Mouse (Mus musculus): ENCODE data around the gene Hsd17b3. TPM values are rescaled to one million over a fixed set of nuclear protein-coding genes. Genes with fewer than 3 reads are reported as not detected.
A peak's percentile ranks its signal among the peaks of the same experiment; 100 is the strongest.

Hsd17b3 gene
- total RNA-seq (2017) = not detected in 3 replicates

GRCm38 (mm10) chr13:64089130-64089529 lies at the start of gene Hsd17b3:
Gene Hsd17b3 (minus strand): TSS chr13:64089230.
- ATAC-seq (replicated peaks; ENCODE audit: insufficient number of reproducible peaks, low FRiP score, low TSS enrichment, poor library complexity, severe bottlenecking) = no peak

- ATAC-seq (replicated peaks; ENCODE audit: insufficient number of reproducible peaks, low FRiP score, low TSS enrichment, poor library complexity, severe bottlenecking) = 0 out of 2 replicates have a peak, but pooled peaks have one; percentile 28
Observed at GRCm38 (mm10) chr13:64129616-64130375, 40.8 kb upstream of the Hsd17b3 start.

GRCm38 (mm10) chr13:64128858-64129615 lies 40.0 kb upstream of the Hsd17b3 start, which contains the start of gene Slc35d2:
Gene Slc35d2 (minus strand): TSS chr13:64129368.
- peak; percentile 34 for ATAC-seq (replicated peaks; ENCODE audit: insufficient number of reproducible peaks, low FRiP score, low TSS enrichment, poor library complexity, severe bottlenecking)

GRCm38 (mm10) chr13:64126316-64126715 lies 37.3 kb upstream of the Hsd17b3 start:
- ATAC-seq (replicated peaks; ENCODE audit: insufficient number of reproducible peaks, low FRiP score, low TSS enrichment, poor library complexity, severe bottlenecking) = no peak

GRCm38 (mm10) chr13:64124886-64125285 lies 35.9 kb upstream of the Hsd17b3 start:
- ATAC-seq (replicated peaks; ENCODE audit: insufficient number of reproducible peaks, low FRiP score, low TSS enrichment, poor library complexity, severe bottlenecking) = no peak

GRCm38 (mm10) chr13:64123491-64124188 lies 34.6 kb upstream of the Hsd17b3 start:
- ATAC-seq (replicated peaks; ENCODE audit: insufficient number of reproducible peaks, low FRiP score, low TSS enrichment, poor library complexity, severe bottlenecking) = no peak

- no peak for ATAC-seq (replicated peaks; ENCODE audit: insufficient number of reproducible peaks, low FRiP score, low TSS enrichment, poor library complexity, severe bottlenecking)
Observed at GRCm38 (mm10) chr13:64120760-64121159, 31.7 kb upstream of the Hsd17b3 start.

- no peak for ATAC-seq (replicated peaks; ENCODE audit: insufficient number of reproducible peaks, low FRiP score, low TSS enrichment, poor library complexity, severe bottlenecking)
Observed at GRCm38 (mm10) chr13:64117442-64117841, 28.4 kb upstream of the Hsd17b3 start.

- no peak for ATAC-seq (replicated peaks; ENCODE audit: insufficient number of reproducible peaks, low FRiP score, low TSS enrichment, poor library complexity, severe bottlenecking)
Observed at GRCm38 (mm10) chr13:64110421-64110820, 21.4 kb upstream of the Hsd17b3 start.

- no peak for ATAC-seq (replicated peaks; ENCODE audit: insufficient number of reproducible peaks, low FRiP score, low TSS enrichment, poor library complexity, severe bottlenecking)
Observed at GRCm38 (mm10) chr13:64108381-64108850, 19.4 kb upstream of the Hsd17b3 start.

GRCm38 (mm10) chr13:64107535-64107934 lies 18.5 kb upstream of the Hsd17b3 start:
- no peak for ATAC-seq (replicated peaks; ENCODE audit: insufficient number of reproducible peaks, low FRiP score, low TSS enrichment, poor library complexity, severe bottlenecking)

GRCm38 (mm10) chr13:64107105-64107504 lies 18.1 kb upstream of the Hsd17b3 start:
- no peak for ATAC-seq (replicated peaks; ENCODE audit: insufficient number of reproducible peaks, low FRiP score, low TSS enrichment, poor library complexity, severe bottlenecking)

- ATAC-seq (replicated peaks; ENCODE audit: insufficient number of reproducible peaks, low FRiP score, low TSS enrichment, poor library complexity, severe bottlenecking) = no peak
Observed at GRCm38 (mm10) chr13:64105690-64106089, 16.7 kb upstream of the Hsd17b3 start.

- ATAC-seq (replicated peaks; ENCODE audit: insufficient number of reproducible peaks, low FRiP score, low TSS enrichment, poor library complexity, severe bottlenecking) = no peak; the same call in 1 of the 2 replicates
Observed at GRCm38 (mm10) chr13:64100186-64100585, 11.2 kb upstream of the Hsd17b3 start.

- ATAC-seq (replicated peaks; ENCODE audit: insufficient number of reproducible peaks, low FRiP score, low TSS enrichment, poor library complexity, severe bottlenecking) = no peak; the same call in 1 of the 2 replicates
Observed at GRCm38 (mm10) chr13:64098992-64099391, 10.0 kb upstream of the Hsd17b3 start.

- ATAC-seq (replicated peaks; ENCODE audit: insufficient number of reproducible peaks, low FRiP score, low TSS enrichment, poor library complexity, severe bottlenecking) = 0 out of 2 replicates have a peak, but pooled peaks have one; percentile 59
Observed at GRCm38 (mm10) chr13:64093341-64093740, 4.3 kb upstream of the Hsd17b3 start.

- ATAC-seq (replicated peaks; ENCODE audit: insufficient number of reproducible peaks, low FRiP score, low TSS enrichment, poor library complexity, severe bottlenecking) = no peak
Observed at GRCm38 (mm10) chr13:64092752-64093151, 3.7 kb upstream of the Hsd17b3 start.

- ATAC-seq (replicated peaks; ENCODE audit: insufficient number of reproducible peaks, low FRiP score, low TSS enrichment, poor library complexity, severe bottlenecking) = no peak
Observed at GRCm38 (mm10) chr13:64092141-64092540, 3.1 kb upstream of the Hsd17b3 start.

GRCm38 (mm10) chr13:64091006-64091405 lies 2.0 kb upstream of the Hsd17b3 start:
- ATAC-seq (replicated peaks; ENCODE audit: insufficient number of reproducible peaks, low FRiP score, low TSS enrichment, poor library complexity, severe bottlenecking) = no peak

Measured in monocyte, adult 5-6 weeks (primary cell).